Mouse (Mus musculus) megakaryocyte, embryonic 14.5 days (primary cell): ENCODE results near the gene Mafg.

Experiments
- FLI1 ChIP-seq: IDR thresholded peaks from 2 replicates; pipeline ENCODE4 v1.6.1; 2012; ENCODE audit warnings: low read length, inconsistent platforms, mixed read lengths
- GATA1 ChIP-seq: IDR thresholded peaks from 3 replicates; pipeline ENCODE4 v1.6.1; 2012; ENCODE audit warnings: mixed read lengths, low read length, inconsistent platforms, borderline replicate concordance

DNA sequence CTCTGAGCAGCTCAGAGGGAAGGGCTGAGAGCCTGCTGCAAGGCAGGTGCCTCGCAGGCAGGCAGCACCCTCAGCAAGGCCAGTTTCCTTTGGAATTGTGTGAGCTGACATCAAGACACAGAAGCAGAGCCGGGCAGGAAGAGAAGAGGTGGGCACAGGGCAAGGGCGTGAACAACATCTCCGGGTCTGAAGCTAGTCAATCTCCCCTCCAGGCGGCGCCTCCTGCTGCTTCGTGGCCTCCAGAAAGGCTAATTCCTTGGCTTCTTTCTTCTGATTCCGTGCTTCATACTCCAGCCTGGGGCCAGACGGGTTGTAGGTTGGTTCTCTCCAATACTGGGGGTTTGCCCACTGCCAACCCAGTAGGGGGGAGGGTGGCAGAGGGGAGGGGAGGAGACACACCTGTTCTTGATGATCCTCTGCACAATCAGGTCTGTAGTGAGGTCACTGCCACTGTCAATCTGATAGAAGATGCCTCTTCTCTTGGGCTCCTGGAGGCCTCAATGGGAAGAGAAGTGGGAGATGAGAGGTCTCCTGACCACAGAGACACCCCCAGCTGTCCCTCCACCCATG, 22.8 kb downstream of the Mafg start:
- no peak for TF ChIP-seq GATA1
- no peak for TF ChIP-seq FLI1
